Mouse (Mus musculus): ENCODE measurements at regions not wholly inside any gene's neighbourhood (a gene's known extent, or its start where the extent isn't known, plus 50 kb on each side); places are given as distances from the start of the nearest gene placed in this dataset.

GRCm38 (mm10) chr19:21138998-21139495 is 133.0 kb upstream of the Zfand5 start:
- TF ChIP-seq POLR2A (IDR thresholded peaks at IDR 0.05; ENCODE audit: borderline replicate concordance, extremely low read depth, low read depth, low read length): no peak
- no peak for TF ChIP-seq CTCF (IDR thresholded peaks at IDR 0.05; ENCODE audit: insufficient read depth, low read length)

Data from lung, adult 2 months (tissue).